8 mouse cellular contexts compared by ENCODE assay signal in the genomic region with DNA sequence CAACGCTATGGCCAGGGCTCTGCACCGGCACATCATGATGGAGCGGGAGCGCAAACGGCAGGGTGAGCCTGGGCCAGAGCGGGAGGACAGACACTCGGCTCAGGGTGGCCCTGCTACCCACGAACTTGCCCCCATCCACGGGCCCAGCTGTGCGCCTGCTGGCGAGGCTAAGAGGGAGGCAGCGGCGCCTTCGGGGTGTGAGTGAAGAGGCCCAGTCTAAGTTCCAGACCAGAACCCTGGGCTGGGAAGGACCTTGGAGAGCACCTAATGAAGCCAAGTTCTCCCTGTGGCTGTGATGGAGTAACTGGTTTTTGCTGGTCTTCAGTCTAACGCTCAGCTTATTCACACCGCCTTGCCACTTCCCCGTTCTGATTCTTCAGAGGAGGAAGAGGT. TPM values are rescaled to one million over a fixed set of nuclear protein-coding genes. Genes with fewer than 3 reads are reported as not detected.
A peak's percentile ranks its signal among the peaks of the same experiment; 100 is the strongest.
DNase-seq lines count a peak whose midpoint lies in the region; ATAC-seq lines count a peak whose summit lies in the region.

No protein-coding gene starts in this region.

- no peaks in the 10 kb centered on the region for H3K9me3 ChIP-seq in hindbrain, embryonic 14.5 days (ENCODE audit: control insufficient read depth, low read length)
- no peaks in the 10 kb centered on the region for H3K9me3 ChIP-seq in midbrain, embryonic 10.5 days (replicated peaks)

- peak overlapping the region; percentile 84 for H3K9ac ChIP-seq in hindbrain, embryonic 14.5 days

- peaks cover 3% of the 10 kb centered on the region; the same call in 1 of the 2 replicates for H3K4me1 ChIP-seq in brown adipose tissue, adult 24 weeks (ENCODE audit: control insufficient read depth, insufficient read depth, insufficient read length, low read length)
- peaks cover 25% of the 10 kb centered on the region for H3K4me1 ChIP-seq in hindbrain, embryonic 14.5 days (replicated peaks; ENCODE audit: control insufficient read depth, insufficient read depth, low read length)
- H3K4me1 ChIP-seq in midbrain, embryonic 10.5 days: peaks cover 59% of the 10 kb centered on the region

- peak overlapping the region; percentile 81 for H3K4me3 ChIP-seq in brown adipose tissue, adult 24 weeks (ENCODE audit: insufficient read depth, low read depth, low read length)
- peak overlapping the region; percentile 78 for H3K4me3 ChIP-seq in hindbrain, embryonic 14.5 days (replicated peaks; ENCODE audit: low read length)
- peak overlapping the region; percentile 97 for H3K4me3 ChIP-seq in midbrain, embryonic 10.5 days

- H3K36me3 ChIP-seq in hindbrain, embryonic 14.5 days (replicated peaks; ENCODE audit: control insufficient read depth, insufficient read depth): peaks cover 88% of the 10 kb centered on the region
- H3K36me3 ChIP-seq in midbrain, embryonic 10.5 days: peaks cover 90% of the 10 kb centered on the region

- under 1% methylated on average over 17 of the region's 17 CpGs for WGBS in hindbrain, embryonic 14.5 days
- WGBS in midbrain, embryonic 10.5 days: 4% methylated on average over 17 of the region's 17 CpGs

- H3K27ac ChIP-seq in brown adipose tissue, adult 24 weeks (replicated peaks; ENCODE audit: low read depth, low read length): peak overlapping the region; percentile 71
- H3K27ac ChIP-seq in hindbrain, embryonic 14.5 days: peak overlapping the region; percentile 92
- H3K27ac ChIP-seq in midbrain, embryonic 10.5 days (replicated peaks): peak overlapping the region; percentile 96

- peak; percentile 52 for DNase-seq in kidney, postnatal 10 days
- DNase-seq in kidney, adult 11 months: no peak
- no peak for DNase-seq in hindbrain, embryonic 14.5 days (ENCODE audit: low spot score)
- no peak for DNase-seq in midbrain, embryonic 10.5 days (ENCODE audit: low spot score)
- no peak for DNase-seq in urinary bladder, adult 2 months (ENCODE audit: low spot score)
- no peak for DNase-seq in cerebellum, postnatal 10 days
- DNase-seq in thymus, adult 18-20 months: no peak

- peak overlapping the region; percentile 100 for H3K4me2 ChIP-seq in hindbrain, embryonic 14.5 days (replicated peaks)

- ATAC-seq in hindbrain, embryonic 14.5 days (ENCODE audit: low FRiP score): no peak

- no peaks in the 10 kb centered on the region for H3K27me3 ChIP-seq in hindbrain, embryonic 14.5 days (ENCODE audit: control insufficient read depth, insufficient read depth, low read length)
- no peaks in the 10 kb centered on the region for H3K27me3 ChIP-seq in midbrain, embryonic 10.5 days (ENCODE audit: low read depth, poor library complexity, severe bottlenecking)

RNA-seq across cellular contexts. Expression of a gene that starts 0.7 kb away (rescaled TPM):
- polyA plus RNA-seq in brown adipose tissue, adult 24 weeks (2012; ENCODE audit: insufficient read depth, insufficient read length, missing spikeins): 23.6 and 24.3 TPM in 2 replicates
- 50.4 and 56.5 TPM in 2 replicates for polyA plus RNA-seq in hindbrain, embryonic 14.5 days (2014; fragmentation: Nextera tagmentation; extraction: Ambion mirVana)
- 98.4 and 111 TPM in 2 replicates for polyA plus RNA-seq in midbrain, embryonic 10.5 days (2016; fragmentation: Nextera tagmentation; extraction: Ambion mirVana)
- 56.3 and 63.2 TPM in 2 replicates for polyA plus RNA-seq in urinary bladder, adult 2 months (2012; rRNA removed)

RNA-seq across cellular contexts. Expression of a gene that starts 7.4 kb away (rescaled TPM):
- polyA plus RNA-seq in brown adipose tissue, adult 24 weeks (2012; ENCODE audit: insufficient read depth, insufficient read length, missing spikeins): 424 and 439 TPM in 2 replicates
- 1,061 and 1,077 TPM in 2 replicates for polyA plus RNA-seq in hindbrain, embryonic 14.5 days (2014; fragmentation: Nextera tagmentation; extraction: Ambion mirVana)
- 2,258 and 2,701 TPM in 2 replicates for polyA plus RNA-seq in midbrain, embryonic 10.5 days (2016; fragmentation: Nextera tagmentation; extraction: Ambion mirVana)
- polyA plus RNA-seq in urinary bladder, adult 2 months (2012; rRNA removed): 565 and 624 TPM in 2 replicates

RNA-seq across cellular contexts. Expression of a gene that starts 13.5 kb away (rescaled TPM):
- 16.9 and 18.4 TPM in 2 replicates for polyA plus RNA-seq in brown adipose tissue, adult 24 weeks (2012; ENCODE audit: insufficient read depth, insufficient read length, missing spikeins)
- polyA plus RNA-seq in hindbrain, embryonic 14.5 days (2014; fragmentation: Nextera tagmentation; extraction: Ambion mirVana): 25.6 and 28.1 TPM in 2 replicates
- 12.8 and 14.3 TPM in 2 replicates for polyA plus RNA-seq in midbrain, embryonic 10.5 days (2016; fragmentation: Nextera tagmentation; extraction: Ambion mirVana)
- polyA plus RNA-seq in urinary bladder, adult 2 months (2012; rRNA removed): 43.4 and 47.8 TPM in 2 replicates

RNA-seq across cellular contexts. Expression of a gene that starts 13.6 kb away (rescaled TPM):
- polyA plus RNA-seq in brown adipose tissue, adult 24 weeks (2012; ENCODE audit: insufficient read depth, insufficient read length, missing spikeins): 3.2 TPM in 1 of 2 replicates, not detected in the other
- polyA plus RNA-seq in hindbrain, embryonic 14.5 days (2014; fragmentation: Nextera tagmentation; extraction: Ambion mirVana): 5.4 and 7.6 TPM in 2 replicates
- polyA plus RNA-seq in midbrain, embryonic 10.5 days (2016; fragmentation: Nextera tagmentation; extraction: Ambion mirVana): 14.8 and 20.5 TPM in 2 replicates
- polyA plus RNA-seq in urinary bladder, adult 2 months (2012; rRNA removed): 1.1 and 1.3 TPM in 2 replicates

RNA-seq across cellular contexts. Expression of a gene that starts 19.0 kb away (rescaled TPM):
- not detected in 2 replicates for polyA plus RNA-seq in brown adipose tissue, adult 24 weeks (2012; ENCODE audit: insufficient read depth, insufficient read length, missing spikeins)
- 0.20 and 0.33 TPM in 2 replicates for polyA plus RNA-seq in hindbrain, embryonic 14.5 days (2014; fragmentation: Nextera tagmentation; extraction: Ambion mirVana)
- polyA plus RNA-seq in midbrain, embryonic 10.5 days (2016; fragmentation: Nextera tagmentation; extraction: Ambion mirVana): 1.0 and 1.2 TPM in 2 replicates
- polyA plus RNA-seq in urinary bladder, adult 2 months (2012; rRNA removed): 2.0 and 2.5 TPM in 2 replicates
